Mouse (Mus musculus) stomach, postnatal 0 days (tissue): ENCODE measurements at regions not wholly inside any gene's neighbourhood (a gene's known extent, or its start where the extent isn't known, plus 50 kb on each side); places are given as distances from the start of the nearest gene placed in this dataset.

Experiments
- CTCF ChIP-seq: IDR thresholded peaks from 2 replicates; pipeline ENCODE4 v1.5.1; 2016; ENCODE audit warnings: antibody characterized with exemption, low read depth, mild to moderate bottlenecking, moderate library complexity
- EP300 ChIP-seq: optimal IDR thresholded peaks from 2 replicates; pipeline ENCODE3; 2016; ENCODE audit warnings: antibody characterized with exemption

DNA sequence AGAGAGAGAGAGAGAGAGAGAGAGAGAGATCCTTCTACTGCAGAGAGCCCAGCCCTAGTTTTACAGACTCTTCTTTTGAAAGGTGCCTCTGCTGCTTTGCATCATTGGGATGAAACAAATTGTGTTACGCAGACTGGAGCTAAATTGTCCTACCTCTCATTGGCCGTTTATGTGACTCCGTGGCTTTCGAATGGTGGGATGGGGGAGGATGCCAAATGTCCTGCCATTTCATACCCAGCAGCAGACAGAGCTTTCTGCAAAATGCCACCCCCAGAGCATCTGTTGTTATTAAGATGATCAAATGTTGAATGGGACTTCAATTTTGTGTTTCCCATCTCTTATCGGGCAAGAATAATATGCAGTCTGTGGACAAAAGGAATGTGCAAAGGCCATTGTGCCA is 321.9 kb upstream of the Mki67 start:
- TF ChIP-seq EP300, result no peak
- TF ChIP-seq CTCF, result no peak
